Mouse (Mus musculus) myocyte (in vitro differentiated cells): Measurements from ENCODE around the gene Fto.

Experiments used
- MAX ChIP-seq: IDR thresholded peaks from one replicate; pipeline ENCODE4 v1.6.1; 2011; ENCODE audit warnings: low read depth, mild to moderate bottlenecking, control low read depth
- MYOD1 ChIP-seq, 3 experiments: IDR thresholded peaks; one replicate each; pipeline ENCODE4 v1.6.1; 2011; ENCODE audit warnings: control low read depth in 2 of 3, low read depth in 2 of 3, mild to moderate bottlenecking in 2 of 3, moderate library complexity in 1 of 3; ENCODE audit not compliant: insufficient read length in 2 of 3, control insufficient read depth in 1 of 3
- POLR2A ChIP-seq: IDR thresholded peaks from one replicate; pipeline ENCODE4 v1.6.1; 2011; ENCODE audit warnings: low read depth, mild to moderate bottlenecking, control low read depth, moderate library complexity; ENCODE audit not compliant: insufficient read length
- POLR2AphosphoS2 ChIP-seq: IDR thresholded peaks from one replicate; pipeline ENCODE4 v1.6.1; 2011; ENCODE audit warnings: low read depth, control low read depth; ENCODE audit not compliant: insufficient read length
- USF1 ChIP-seq: IDR thresholded peaks from one replicate; pipeline ENCODE4 v1.6.1; 2011; ENCODE audit warnings: low read depth, mild to moderate bottlenecking, control low read depth, moderate library complexity

- TF ChIP-seq MAX (no peak), POLR2A (no peak), USF1 (no peak), POLR2AphosphoS2 (no peak), MYOD1 (IDR thresholded peaks at IDR 0.05; ENCODE audit: control insufficient read depth in 1 of 3, insufficient read length in 2 of 3, low read depth in 2 of 3) (no peak)
Observed at GRCm38 (mm10) chr8:91342196-91342595, 28.9 kb downstream of the Fto start.
